Mouse (Mus musculus): Measurements from ENCODE around the gene Gnb4. TPM values are rescaled to one million over a fixed set of nuclear protein-coding genes. Genes with fewer than 3 reads are reported as not detected.

Gene Gnb4
- total and polyA plus RNA-seq, 3 experiments = 0.38 to 5.0 (median 0.41) TPM

GRCm38 (mm10) chr3:32615376-32615775 is 1.0 kb downstream of the Gnb4 start:
- dilution Hi-C loops (cut with MboI; ENCODE audit: extremely low pct_ligation_motif_present, extremely low pct_unique_long_range_greater_than_20kb, low sequenced_read_pairs) (no loop called here), in situ Hi-C loops (cut with MboI; ENCODE audit: low pct_ligation_motif_present, low pct_unique_long_range_greater_than_20kb, low sequenced_read_pairs) (no loop called here)
- no peaks in the 10 kb centered on the region for H3K27me3 ChIP-seq (replicated peaks)
- no peak for DNase-seq (ENCODE audit: extremely low read depth)
- TF ChIP-seq TBP (conservative IDR thresholded peaks at IDR 0.05; ENCODE audit: low read depth, low read length) (no peak), ZNF384 (IDR thresholded peaks at IDR 0.05; ENCODE audit: low read depth, low read length) (no peak), MYC (IDR thresholded peaks at IDR 0.05; ENCODE audit: low read depth, low read length) (no peak), NELFE (IDR thresholded peaks at IDR 0.05; ENCODE audit: low read depth, low read length) (no peak), PAX5 (IDR thresholded peaks at IDR 0.05; ENCODE audit: low read length) (no peak), HCFC1 (IDR thresholded peaks at IDR 0.05; ENCODE audit: low read depth, low read length) (no peak), MEF2A (IDR thresholded peaks at IDR 0.05; ENCODE audit: borderline replicate concordance, low read depth, low read length) (no peak), CHD2 (IDR thresholded peaks at IDR 0.05; ENCODE audit: low read length) (no peak), MXI1 (IDR thresholded peaks at IDR 0.05; ENCODE audit: low read depth, low read length) (no peak), RAD21 (IDR thresholded peaks at IDR 0.05; ENCODE audit: low read depth, low read length) (no peak), RCOR1 (conservative IDR thresholded peaks at IDR 0.05; ENCODE audit: low read depth, low read length) (no peak), JUN (IDR thresholded peaks at IDR 0.05; ENCODE audit: insufficient read depth, low read depth, low read length) (no peak), USF2 (conservative IDR thresholded peaks at IDR 0.05; ENCODE audit: low read depth, low read length) (no peak), MAX (IDR thresholded peaks at IDR 0.05; ENCODE audit: low read length) (no peak), BHLHE40 (IDR thresholded peaks at IDR 0.05; ENCODE audit: low read depth, low read length) (no peak), POLR2AphosphoS2 (IDR thresholded peaks at IDR 0.05; ENCODE audit: low read depth, low read length) (no peak), TCF12 (IDR thresholded peaks at IDR 0.05; ENCODE audit: low read depth, low read length) (no peak)
- no peaks in the 10 kb centered on the region for H3K79me2 ChIP-seq (replicated peaks; ENCODE audit: control insufficient read depth, extremely low read depth, insufficient read depth, poor library complexity, severe bottlenecking)
- H3K36me3 ChIP-seq (replicated peaks in 1 of 2; ENCODE audit: control insufficient read depth in 1 of 2, insufficient read depth in 1 of 2, low read length in 1 of 2) = no peaks in the 10 kb centered on the region
- peak overlapping the region; percentile 10; the same call in 1 of the 2 replicates for H3K9ac ChIP-seq (ENCODE audit: insufficient read depth, low read depth)
- H3K4me2 ChIP-seq (ENCODE audit: insufficient read depth, low read depth, poor library complexity, severe bottlenecking) = peak overlapping the region; percentile 95
- H3K9me3 ChIP-seq (replicated peaks; ENCODE audit: low read length) = no peaks in the 10 kb centered on the region
- H3K4me3 ChIP-seq (replicated peaks in 1 of 3; ENCODE audit: low read depth in 2 of 3, low read length in 2 of 3, poor library complexity in 1 of 3) = peak overlapping the region in 2 of 3 experiments; percentile 13 to 65
- H3K27ac ChIP-seq (ENCODE audit: insufficient read depth, low read depth) = no peak overlapping the region
- peaks cover 6 to 7% of the 10 kb centered on the region in 2 experiments; a peak in 3 of 4 replicates for H3K4me1 ChIP-seq (ENCODE audit: control insufficient read depth in 1 of 2, insufficient read depth in 2 of 2)

GRCm38 (mm10) chr3:32614786-32615185 is 1.6 kb downstream of the Gnb4 start:
- peaks cover 6 to 7% of the 10 kb centered on the region in 2 experiments; a peak in 3 of 4 replicates for H3K4me1 ChIP-seq (ENCODE audit: control insufficient read depth in 1 of 2, insufficient read depth in 2 of 2)
- H3K9ac ChIP-seq (ENCODE audit: insufficient read depth, low read depth) = no peak overlapping the region
- no peaks in the 10 kb centered on the region for H3K79me2 ChIP-seq (replicated peaks; ENCODE audit: control insufficient read depth, extremely low read depth, insufficient read depth, poor library complexity, severe bottlenecking)
- H3K4me3 ChIP-seq (replicated peaks in 1 of 3; ENCODE audit: low read depth in 2 of 3, low read length in 2 of 3, poor library complexity in 1 of 3) = no peak overlapping the region
- TF ChIP-seq ETS1 (conservative IDR thresholded peaks at IDR 0.05; ENCODE audit: low read depth, low read length) = no peak
- TF ChIP-seq ZC3H11A (IDR thresholded peaks at IDR 0.05; ENCODE audit: low read depth, low read length) = no peak
- no peak for TF ChIP-seq GABPA (IDR thresholded peaks at IDR 0.05; ENCODE audit: insufficient replicate concordance, low read depth, low read length)
- TF ChIP-seq IRF4 (IDR thresholded peaks at IDR 0.05; ENCODE audit: low read depth, low read length) = no peak
- no peak for TF ChIP-seq PAX5 (IDR thresholded peaks at IDR 0.05; ENCODE audit: low read length)
- no peak for TF ChIP-seq E2F4 (IDR thresholded peaks at IDR 0.05; ENCODE audit: insufficient replicate concordance, low read depth, low read length)
- no peak for TF ChIP-seq POLR2A (IDR thresholded peaks at IDR 0.05; ENCODE audit: low read depth, low read length)
- TF ChIP-seq TBP (conservative IDR thresholded peaks at IDR 0.05; ENCODE audit: low read depth, low read length) = no peak
- no peaks in the 10 kb centered on the region for H3K9me3 ChIP-seq (replicated peaks; ENCODE audit: low read length)
- no peaks in the 10 kb centered on the region for H3K27me3 ChIP-seq (replicated peaks)
- H3K4me2 ChIP-seq (ENCODE audit: insufficient read depth, low read depth, poor library complexity, severe bottlenecking) = no peak overlapping the region
- DNase-seq (ENCODE audit: extremely low read depth) = no peak
- H3K36me3 ChIP-seq (replicated peaks in 1 of 2; ENCODE audit: control insufficient read depth in 1 of 2, insufficient read depth in 1 of 2, low read length in 1 of 2) = no peaks in the 10 kb centered on the region
- in situ Hi-C loops (cut with MboI; ENCODE audit: low pct_ligation_motif_present, low pct_unique_long_range_greater_than_20kb, low sequenced_read_pairs) (loop anchor here (5.0 kb wide), 1 partner anchor 83 kb away; no protein-coding TSS in a partner anchor), dilution Hi-C loops (cut with MboI; ENCODE audit: extremely low pct_ligation_motif_present, extremely low pct_unique_long_range_greater_than_20kb, low sequenced_read_pairs) (no loop called here)
- H3K27ac ChIP-seq (ENCODE audit: insufficient read depth, low read depth) = no peak overlapping the region

All from CH12.LX (cell line).